Mouse (Mus musculus) olfactory bulb, adult 2 months (tissue): ENCODE data around the gene D630039A03Rik. TPM values are rescaled to one million over a fixed set of nuclear protein-coding genes. Genes with fewer than 3 reads are reported as not detected.

Experiments
- H3K27ac ChIP-seq: fragments of 200-500 bp; 2 replicates; pipeline ENCODE4 v1.5.1; 2012; ENCODE audit warnings: low read depth, low read length; ENCODE audit not compliant: insufficient read depth
- H3K4me1 ChIP-seq: fragments of 200-500 bp; 2 replicates; pipeline ENCODE4 v1.6.1; 2012; ENCODE audit warnings: low read length; ENCODE audit not compliant: control insufficient read depth, insufficient read depth
- H3K4me3 ChIP-seq: fragments of 200-500 bp; 2 replicates; pipeline ENCODE4 v1.5.1; 2012; ENCODE audit warnings: mild to moderate bottlenecking, low read depth, low read length, moderate library complexity; ENCODE audit not compliant: insufficient read depth
- CTCF ChIP-seq: fragments of 200-500 bp; IDR thresholded peaks from 2 replicates; pipeline ENCODE4 v1.5.1; 2012; ENCODE audit warnings: low read depth, mild to moderate bottlenecking, low read length, moderate library complexity; ENCODE audit not compliant: insufficient read depth
- POLR2A ChIP-seq: fragments of 200-500 bp; IDR thresholded peaks from 2 replicates; pipeline ENCODE4 v1.6.1; 2012; ENCODE audit warnings: mild to moderate bottlenecking, low read depth, low read length, moderate library complexity; ENCODE audit not compliant: insufficient read depth
- WGBS: fragments of 180-500 bp; shearing (Covaris S2); methylation state at CpG from one replicate; pipeline ENCODE4 v1.1.7; 2018; 5-methylcytosine and 5-hydroxymethylcytosine counted together
- polyA plus RNA-seq: library from polyadenylated mRNA; stranded (reverse); fragments of >200 nt; gene quantifications from 2 replicates; pipeline ENCODE4 v1.2.4, GENCODE M21; 2012; ENCODE audit warnings: low replicate concordance; ENCODE audit not compliant: missing spikeins, insufficient read depth, insufficient read length

Gene D630039A03Rik
- polyA plus RNA-seq, 1 experiment, result not detected

DNA sequence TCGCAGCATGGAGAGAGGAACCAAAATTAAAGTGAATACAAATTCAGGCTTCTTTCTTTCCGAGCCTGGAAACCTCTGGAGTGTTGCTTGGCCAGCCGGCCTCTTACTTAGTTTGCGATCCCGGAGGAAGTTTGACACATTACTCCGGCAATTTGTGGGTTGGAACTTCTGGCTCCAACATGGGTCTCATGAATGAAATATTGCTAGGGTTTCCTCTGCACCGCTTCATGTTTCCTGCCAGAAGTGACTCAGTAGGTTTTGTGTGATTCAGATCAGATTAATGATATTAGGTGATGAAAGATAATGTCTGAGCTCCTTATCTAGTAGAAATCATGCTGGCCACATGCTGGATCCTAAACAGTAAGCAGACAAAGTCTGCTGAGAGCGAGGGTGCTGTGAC is 54.2 kb downstream of the D630039A03Rik start:
- Histone ChIP-seq H3K4me3 (no peak overlapping the region), H3K4me1 (peaks cover 4% of the 10 kb centered on the region; the same call in 1 of the 2 replicates), H3K27ac (no peak overlapping the region)
- TF ChIP-seq POLR2A (no peak), CTCF (no peak)
- WGBS, result 73% methylated on average over 8 of the region's 8 CpGs

DNA sequence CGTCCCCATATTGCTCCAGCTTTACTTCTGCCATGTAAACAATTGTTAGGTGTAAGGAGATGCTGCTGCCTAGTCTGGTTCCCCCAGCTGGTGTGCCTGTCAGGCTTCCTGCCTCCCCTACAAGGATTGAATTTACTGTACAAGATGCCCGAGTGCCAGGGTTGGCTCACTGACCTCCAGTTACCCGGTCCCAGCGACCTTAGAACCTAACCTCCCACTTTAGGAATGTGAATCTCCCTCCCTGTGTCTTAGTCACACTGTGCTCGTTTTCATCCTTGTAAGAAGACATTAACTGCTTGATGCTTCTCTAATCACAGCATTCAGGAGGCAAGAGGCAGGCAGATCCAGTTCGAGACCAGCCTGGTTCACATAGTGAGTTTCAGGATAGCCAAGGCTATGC is 54.9 kb downstream of the D630039A03Rik start:
- H3K27ac ChIP-seq, result no peak overlapping the region
- no peak overlapping the region for H3K4me3 ChIP-seq
- WGBS, result 72% methylated on average over 6 of the region's 6 CpGs
- peaks cover 2% of the 10 kb centered on the region; the same call in 1 of the 2 replicates for H3K4me1 ChIP-seq
- TF ChIP-seq POLR2A, result no peak
- TF ChIP-seq CTCF, result no peak

DNA sequence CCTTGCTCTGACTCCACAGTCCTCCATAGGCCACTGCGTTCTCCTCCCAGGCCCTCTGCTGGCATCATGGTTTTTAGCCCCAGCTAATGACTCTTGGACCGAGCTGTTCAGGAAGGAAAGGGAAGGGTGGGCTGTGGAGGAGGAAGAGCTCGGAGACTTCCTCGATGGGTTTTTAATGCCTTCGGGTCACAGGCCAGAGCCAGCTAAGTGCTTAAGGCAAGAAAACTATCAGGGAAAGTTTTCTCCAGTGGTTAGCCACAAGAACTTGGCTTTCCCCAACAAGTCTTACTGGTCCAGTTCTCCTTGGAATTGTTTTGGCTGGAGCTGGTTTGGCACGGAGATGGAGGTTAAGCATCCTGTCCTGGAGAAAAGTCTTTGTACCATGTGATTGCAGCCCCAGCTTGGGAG is 55.9 kb downstream of the D630039A03Rik start:
- H3K4me3 ChIP-seq, result no peak overlapping the region
- TF ChIP-seq CTCF (no peak), POLR2A (no peak)
- WGBS, result 85% methylated on average over 6 of the region's 6 CpGs
- no peak overlapping the region for H3K27ac ChIP-seq
- H3K4me1 ChIP-seq, result peaks cover 2% of the 10 kb centered on the region; the same call in 1 of the 2 replicates

Other genes with a start within 250 kb of the D630039A03Rik start
- not detected in 2 replicates for gene Akap2, start 198.6 kb downstream of the D630039A03Rik start, polyA plus RNA-seq
- not detected in 2 replicates for gene Txn1, start 40.1 kb upstream of the D630039A03Rik start, polyA plus RNA-seq
- gene Txndc8, start 92.8 kb upstream of the D630039A03Rik start, polyA plus RNA-seq, result not detected in 2 replicates